Mouse (Mus musculus) midbrain, embryonic 11.5 days (tissue): ENCODE measurements around the gene Crebrf. TPM values are rescaled to one million over a fixed set of nuclear protein-coding genes. Genes with fewer than 3 reads are reported as not detected.
A peak's percentile ranks its signal among the peaks of the same experiment; 100 is the strongest.

Experiments
- ATAC-seq: fragments of 200-750 bp; cut with Nextera tagmentation; 2 replicates; pipeline ENCODE4 v1.8.0; 2017; ENCODE audit warnings: moderate TSS enrichment, moderate library complexity; ENCODE audit not compliant: low FRiP score
- DNase-seq: peaks from one replicate; pipeline ENCODE4 v3.0.0; 2015; ENCODE audit warnings: low spot score; ENCODE audit errors: missing footprints
- H3K27ac ChIP-seq: fragments of 300-500 bp; sonication (generic); 2 replicates; pipeline ENCODE4 v1.5.1; 2014; ENCODE audit warnings: low read depth, low read length
- H3K27me3 ChIP-seq: fragments of 300-500 bp; sonication (generic); 2 replicates; pipeline ENCODE4 v1.6.1; 2014; ENCODE audit warnings: mild to moderate bottlenecking, low read length, moderate library complexity, mixed read lengths; ENCODE audit not compliant: control insufficient read depth, insufficient read depth
- H3K36me3 ChIP-seq: fragments of 300-500 bp; sonication (generic); 2 replicates; pipeline ENCODE4 v1.6.1; 2014; ENCODE audit warnings: mild to moderate bottlenecking, low read length, moderate library complexity, mixed read lengths; ENCODE audit not compliant: control insufficient read depth, insufficient read depth
- H3K4me1 ChIP-seq: fragments of 300-500 bp; sonication (generic); 2 replicates; pipeline ENCODE4 v1.6.1; 2014; ENCODE audit warnings: low read length; ENCODE audit not compliant: control insufficient read depth, insufficient read depth
- H3K4me2 ChIP-seq: fragments of 300-500 bp; sonication (generic); 2 replicates; pipeline ENCODE4 v1.6.1; 2014; ENCODE audit warnings: mild to moderate bottlenecking, moderate library complexity
- H3K4me3 ChIP-seq: fragments of 300-500 bp; sonication (generic); 2 replicates; pipeline ENCODE4 v1.5.1; 2014; ENCODE audit warnings: low read depth, low read length
- H3K9ac ChIP-seq: fragments of 300-500 bp; sonication (generic); 2 replicates; pipeline ENCODE4 v1.6.1; 2014; ENCODE audit warnings: low read length
- H3K9me3 ChIP-seq: fragments of 300-500 bp; sonication (generic); 2 replicates; pipeline ENCODE4 v1.6.1; 2016; ENCODE audit warnings: low read length; ENCODE audit not compliant: control insufficient read depth
- WGBS: fragments of 180-500 bp; shearing (Covaris S2); extraction: QIAGEN DNeasy Blood & Tissue Kit; methylation state at CpG from one replicate; pipeline ENCODE4 v1.1.7; 2014; 5-methylcytosine and 5-hydroxymethylcytosine counted together
- polyA plus RNA-seq: library from polyadenylated mRNA; unstranded; fragments of >200 nt; fragmentation: Nextera tagmentation; extraction: Ambion mirVana; gene quantifications from 2 replicates; pipeline ENCODE4 v1.2.1, GENCODE M21; 2014

Crebrf gene
- polyA plus RNA-seq, 1 experiment from 2014 or later: 4.0 TPM

DNA sequence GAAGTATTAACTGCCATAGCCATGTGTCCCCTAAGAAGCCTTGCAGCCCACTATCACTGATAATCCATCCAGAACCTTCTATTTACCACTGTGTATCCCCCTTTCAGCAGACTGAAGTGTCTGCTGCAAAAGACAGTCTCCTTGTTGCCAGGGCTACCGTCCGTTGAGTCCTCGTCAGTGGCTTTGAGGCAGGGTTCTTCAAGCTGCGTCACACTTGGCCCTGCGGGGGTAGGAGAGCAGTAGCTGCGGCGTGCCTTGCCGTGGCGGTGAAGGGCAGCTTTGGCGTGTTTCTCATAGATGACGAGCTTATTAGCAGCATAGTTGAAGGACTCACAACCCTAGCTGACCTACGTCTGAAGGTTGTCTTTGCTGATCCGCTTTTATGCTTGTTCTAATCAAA lies 13.9 kb upstream of the Crebrf start:
- Histone ChIP-seq H3K9me3 (no peaks in the 10 kb centered on the region), H3K4me3 (no peak overlapping the region), H3K9ac (no peak overlapping the region), H3K4me2 (no peak overlapping the region), H3K36me3 (peaks cover 8% of the 10 kb centered on the region; the same call in 1 of the 2 replicates), H3K27me3 (no peaks in the 10 kb centered on the region), H3K27ac (no peak overlapping the region), H3K4me1 (no peaks in the 10 kb centered on the region)
- DNase-seq (no peak), ATAC-seq (no peak)
- WGBS: 81% methylated on average over 13 of the region's 13 CpGs

DNA sequence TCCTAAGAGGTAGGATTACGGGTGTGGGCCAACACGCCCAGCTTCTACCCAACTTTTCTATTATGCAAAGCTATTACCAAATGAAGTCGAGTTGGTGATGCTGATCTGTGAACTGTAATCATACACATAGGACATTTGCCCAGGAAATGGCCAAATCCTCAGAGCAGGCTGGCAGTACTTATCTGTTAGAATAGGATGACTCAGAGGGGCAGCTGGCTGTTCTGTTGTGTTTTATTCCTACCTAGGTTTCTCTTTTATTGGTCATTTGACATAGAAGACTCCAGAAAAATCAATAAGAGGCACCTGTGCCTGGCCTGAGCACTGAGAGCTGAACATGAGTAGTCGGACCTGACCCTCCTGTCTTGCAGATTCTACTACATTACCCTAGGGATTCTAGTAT lies 12.8 kb upstream of the Crebrf start:
- no peak for DNase-seq
- H3K4me2 ChIP-seq: no peak overlapping the region
- H3K9me3 ChIP-seq: no peaks in the 10 kb centered on the region
- H3K36me3 ChIP-seq: peaks cover 8% of the 10 kb centered on the region; the same call in 1 of the 2 replicates
- H3K9ac ChIP-seq: no peak overlapping the region
- H3K4me3 ChIP-seq: no peak overlapping the region
- ATAC-seq: no peak
- no peak overlapping the region for H3K27ac ChIP-seq
- WGBS: 82% methylated on average over 4 of the region's 4 CpGs
- H3K27me3 ChIP-seq: no peaks in the 10 kb centered on the region
- H3K4me1 ChIP-seq: no peaks in the 10 kb centered on the region

DNA sequence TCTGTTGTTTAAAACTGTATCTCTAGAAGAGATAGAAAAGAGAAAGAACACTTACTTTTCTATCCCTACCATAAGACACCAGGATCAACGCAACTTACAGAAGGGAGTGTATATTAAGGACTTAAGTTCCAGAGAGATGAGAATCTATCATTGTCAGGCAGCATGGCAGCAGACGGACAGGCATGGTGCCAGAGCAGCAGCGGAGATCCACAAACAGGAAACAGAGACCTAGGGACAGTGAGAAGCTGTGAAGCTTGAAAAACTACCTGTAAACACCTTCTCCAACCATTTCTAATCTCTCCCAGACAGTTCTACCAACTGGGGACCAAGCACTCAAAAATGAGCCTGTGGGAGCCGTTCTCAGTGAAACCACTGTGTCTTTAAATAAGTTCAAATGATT lies 11.8 kb upstream of the Crebrf start:
- H3K9ac ChIP-seq: no peak overlapping the region
- H3K27me3 ChIP-seq: no peaks in the 10 kb centered on the region
- no peak for ATAC-seq
- no peak for DNase-seq
- no peak overlapping the region for H3K27ac ChIP-seq
- no peak overlapping the region for H3K4me2 ChIP-seq
- no peaks in the 10 kb centered on the region for H3K9me3 ChIP-seq
- 93% methylated on average over 4 of the region's 4 CpGs for WGBS
- H3K4me1 ChIP-seq: no peaks in the 10 kb centered on the region
- 0 out of 2 replicates have a peak, but pooled peaks cover 6% of the 10 kb centered on the region for H3K36me3 ChIP-seq
- no peak overlapping the region for H3K4me3 ChIP-seq

DNA sequence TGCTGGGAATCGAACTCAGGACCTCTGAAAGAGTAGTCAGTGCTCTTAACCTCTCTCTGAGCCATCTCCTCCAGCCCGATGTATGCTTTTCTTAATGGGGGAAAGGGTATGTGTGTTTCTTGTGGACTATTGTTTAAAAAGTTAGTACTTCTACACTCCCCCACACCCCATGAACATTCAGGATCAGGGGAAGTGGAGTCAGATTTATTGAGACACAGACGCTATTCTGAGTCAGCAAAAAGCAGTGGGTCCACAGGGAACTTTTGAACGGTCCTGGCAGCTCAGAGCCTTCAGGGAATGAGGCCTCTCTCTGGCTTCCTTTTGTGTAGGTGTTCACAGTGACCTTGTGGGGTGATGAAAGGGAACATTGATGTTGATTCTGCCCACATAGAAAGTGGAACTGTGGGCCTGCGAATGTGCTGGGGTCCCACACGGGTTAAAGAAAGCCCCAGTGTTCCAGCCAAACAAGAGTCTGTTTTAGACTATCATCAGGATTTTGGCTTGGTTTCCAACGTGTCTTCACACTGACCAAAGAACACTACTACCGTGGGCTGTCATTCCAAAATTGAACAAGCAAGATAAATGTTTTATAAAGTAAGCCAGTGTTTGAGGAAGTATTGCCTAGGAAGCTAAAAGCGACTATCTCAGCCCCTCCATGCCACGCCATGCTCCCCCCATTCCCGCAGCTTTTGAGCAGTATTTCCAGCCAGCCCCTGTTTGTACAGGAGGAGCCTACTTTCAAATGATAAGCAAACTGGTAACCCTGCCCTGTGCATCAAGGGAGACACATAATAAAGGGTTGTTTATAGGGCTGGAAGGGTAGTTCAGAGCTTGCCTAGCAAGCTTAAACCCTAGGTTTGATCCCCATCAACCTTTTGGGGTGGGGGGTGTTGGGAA lies 9.7 kb upstream of the Crebrf start:
- Histone ChIP-seq H3K4me2 (no peak overlapping the region), H3K9ac (no peak overlapping the region), H3K36me3 (no peaks in the 10 kb centered on the region), H3K27ac (no peak overlapping the region), H3K9me3 (no peaks in the 10 kb centered on the region), H3K4me3 (no peak overlapping the region), H3K4me1 (no peaks in the 10 kb centered on the region), H3K27me3 (no peaks in the 10 kb centered on the region)
- ATAC-seq (no peak), DNase-seq (no peak)
- 85% methylated on average over 11 of the region's 11 CpGs for WGBS

DNA sequence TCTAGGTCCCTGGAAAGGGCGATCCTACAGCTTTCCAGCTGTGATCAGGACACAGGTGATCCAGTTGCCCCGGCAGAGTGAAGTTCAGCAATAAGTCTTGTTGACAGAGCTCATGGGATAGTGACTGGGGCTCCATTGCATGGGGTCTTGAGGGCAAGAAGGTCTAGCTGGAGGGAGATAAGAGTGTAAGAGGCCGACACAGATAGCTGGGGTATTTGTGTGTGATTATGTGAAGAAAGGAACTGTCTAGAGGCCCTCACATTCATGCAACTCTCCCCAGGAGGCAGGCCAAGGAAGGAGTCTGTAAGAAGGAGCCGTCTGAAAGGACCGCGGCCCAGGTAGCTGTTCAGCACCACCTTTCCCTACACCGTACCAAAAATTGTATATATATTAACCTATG lies 8.4 kb upstream of the Crebrf start:
- Histone ChIP-seq H3K27ac (no peak overlapping the region), H3K9me3 (no peaks in the 10 kb centered on the region), H3K4me2 (no peak overlapping the region), H3K27me3 (no peaks in the 10 kb centered on the region), H3K36me3 (no peaks in the 10 kb centered on the region), H3K4me3 (no peak overlapping the region), H3K4me1 (no peaks in the 10 kb centered on the region), H3K9ac (no peak overlapping the region)
- 71% methylated on average over 7 of the region's 7 CpGs for WGBS
- ATAC-seq (no peak), DNase-seq (no peak)

DNA sequence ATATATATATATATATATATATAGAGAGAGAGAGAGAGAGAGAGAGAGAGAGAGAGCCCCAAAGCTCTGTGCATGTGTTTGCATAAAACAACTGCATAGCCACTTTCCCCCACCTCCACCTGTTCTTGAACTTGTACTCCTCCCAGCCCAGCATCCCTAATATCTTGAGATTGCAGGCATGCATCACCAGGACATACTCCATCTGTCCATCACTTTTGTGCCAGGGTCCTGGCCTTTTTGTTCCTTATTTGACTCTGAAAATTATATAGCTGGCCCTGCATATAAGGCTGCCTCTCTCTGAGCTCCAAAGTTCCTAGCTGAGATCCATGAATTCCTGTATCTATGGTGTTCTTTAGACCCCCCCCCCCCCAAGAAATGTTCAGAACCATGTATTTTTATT lies 7.0 kb upstream of the Crebrf start:
- no peaks in the 10 kb centered on the region for H3K9me3 ChIP-seq
- H3K4me3 ChIP-seq: no peak overlapping the region
- no peak overlapping the region for H3K4me2 ChIP-seq
- H3K36me3 ChIP-seq: no peaks in the 10 kb centered on the region
- H3K4me1 ChIP-seq: no peaks in the 10 kb centered on the region
- H3K27me3 ChIP-seq: no peaks in the 10 kb centered on the region
- no peak overlapping the region for H3K27ac ChIP-seq
- DNase-seq (no peak), ATAC-seq (no peak)
- H3K9ac ChIP-seq: no peak overlapping the region

DNA sequence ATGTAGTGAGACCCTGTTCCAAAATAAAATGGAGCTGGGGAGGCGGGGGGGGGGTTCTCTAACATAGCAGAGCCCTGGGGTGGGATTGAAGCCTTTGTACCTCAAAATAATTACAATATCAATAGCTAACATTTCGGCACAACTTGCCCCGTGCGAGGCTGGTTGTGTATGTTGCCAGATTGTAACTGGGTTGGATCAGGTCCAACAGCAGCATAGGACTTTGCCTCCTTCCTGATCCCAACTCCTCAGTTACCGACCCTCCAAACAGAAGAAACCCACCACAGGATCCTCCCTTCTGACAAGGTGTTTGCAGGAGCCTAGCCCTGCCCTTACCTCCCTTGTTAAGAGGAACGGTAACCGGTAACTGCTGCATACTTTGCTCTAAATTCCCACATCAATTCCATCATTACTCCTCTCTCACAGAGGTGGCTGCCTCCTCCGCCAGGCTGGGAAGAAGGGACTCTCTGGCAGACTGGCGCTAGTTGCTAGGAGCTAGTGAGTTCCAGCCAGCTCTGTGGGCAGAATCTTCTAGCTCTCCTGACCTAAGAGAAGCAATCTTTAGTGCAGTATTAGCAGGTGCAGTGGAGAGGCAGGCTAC lies 6.4 kb upstream of the Crebrf start:
- DNase-seq: no peak
- Histone ChIP-seq H3K36me3 (no peaks in the 10 kb centered on the region), H3K9me3 (no peaks in the 10 kb centered on the region), H3K4me3 (no peak overlapping the region), H3K27me3 (no peaks in the 10 kb centered on the region), H3K27ac (no peak overlapping the region), H3K4me2 (no peak overlapping the region), H3K4me1 (no peaks in the 10 kb centered on the region), H3K9ac (no peak overlapping the region)
- WGBS: 59% methylated on average over 9 of the region's 9 CpGs
- ATAC-seq: no peak

DNA sequence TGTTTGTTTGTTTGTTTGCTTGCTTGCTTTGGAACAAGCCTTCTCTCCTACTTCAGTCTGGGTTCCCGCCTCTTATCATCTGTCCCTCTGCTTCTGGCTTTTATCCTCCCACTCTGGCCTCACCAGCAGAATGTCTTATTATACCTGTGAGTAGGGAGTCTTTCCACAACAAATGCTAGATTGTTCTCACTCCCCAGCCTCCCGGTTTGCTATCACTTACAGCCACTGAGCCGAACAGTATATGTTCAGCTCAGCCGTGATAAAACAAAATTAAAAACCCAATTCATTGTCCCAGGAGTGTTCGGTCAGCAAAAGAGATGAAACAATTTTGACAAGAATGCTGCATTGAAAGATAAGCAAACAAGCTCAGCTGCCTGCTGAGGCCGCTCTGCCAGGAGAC lies 5.4 kb upstream of the Crebrf start:
- WGBS: 63% methylated on average over 6 of the region's 6 CpGs
- no peak overlapping the region for H3K27ac ChIP-seq
- no peak for ATAC-seq
- H3K4me1 ChIP-seq: no peaks in the 10 kb centered on the region
- H3K36me3 ChIP-seq: no peaks in the 10 kb centered on the region
- DNase-seq: no peak
- no peak overlapping the region for H3K9ac ChIP-seq
- no peak overlapping the region for H3K4me3 ChIP-seq
- H3K27me3 ChIP-seq: no peaks in the 10 kb centered on the region
- H3K4me2 ChIP-seq: no peak overlapping the region
- no peaks in the 10 kb centered on the region for H3K9me3 ChIP-seq

DNA sequence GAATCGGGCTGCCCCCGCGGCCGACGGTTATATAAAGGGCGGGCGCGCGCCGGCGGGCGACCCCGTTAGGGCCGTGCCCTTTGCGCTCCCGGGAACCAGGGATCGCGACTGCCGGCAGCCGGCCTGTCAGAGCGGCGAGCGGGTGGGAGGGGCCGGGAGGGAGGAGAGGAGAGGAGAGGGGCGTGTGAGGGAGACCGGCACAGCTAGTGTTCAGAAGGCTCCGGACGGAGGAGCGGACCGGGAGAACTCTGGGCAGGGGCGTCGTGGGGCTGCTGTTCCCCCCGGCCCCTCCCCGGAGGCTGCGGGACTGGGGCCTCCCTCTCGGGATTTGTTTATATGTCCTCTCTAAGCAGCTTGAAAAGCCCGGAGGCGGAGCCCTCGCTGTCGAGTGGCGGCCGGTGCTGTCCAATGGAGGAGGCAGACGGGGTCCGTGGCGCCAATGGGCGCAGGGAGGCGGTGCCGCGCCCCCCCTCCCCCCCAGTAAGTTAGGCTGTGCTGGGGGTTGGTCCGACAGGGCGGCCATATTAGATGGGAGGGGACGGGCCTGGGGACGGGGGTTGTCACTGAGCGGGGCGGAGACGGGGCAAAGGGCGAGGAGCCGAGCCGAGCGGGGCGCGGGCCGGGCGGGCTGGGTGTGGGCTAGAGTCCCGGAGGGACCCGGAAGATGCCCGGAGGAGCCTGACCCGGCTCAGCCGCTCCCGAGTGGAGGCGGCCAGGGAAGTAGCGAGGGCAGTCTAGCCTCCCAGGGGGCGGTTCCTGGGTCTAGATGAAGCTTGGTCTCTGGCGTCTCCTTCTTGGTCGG lies 667 bp downstream of the Crebrf start:
- Histone ChIP-seq H3K9ac (peak overlapping the region; percentile 76), H3K27me3 (no peaks in the 10 kb centered on the region), H3K4me3 (peak overlapping the region; percentile 92), H3K4me1 (no peaks in the 10 kb centered on the region; the same call in 1 of the 2 replicates), H3K4me2 (peak overlapping the region; percentile 66), H3K9me3 (no peaks in the 10 kb centered on the region), H3K36me3 (no peaks in the 10 kb centered on the region), H3K27ac (peak overlapping the region; percentile 73)
- ATAC-seq (peak; percentile 98), DNase-seq (peak; percentile 99)
- WGBS: under 1% methylated on average over 57 of the region's 75 CpGs
